Mouse (Mus musculus) testis, adult 2 months (tissue): ENCODE results near the gene Gmcl1.

Experiments
- CTCF ChIP-seq: fragments of 200-500 bp; IDR thresholded peaks from 2 replicates; pipeline ENCODE4 v1.5.1; 2012; ENCODE audit warnings: low read depth, mild to moderate bottlenecking, inconsistent platforms, low read length, moderate library complexity; ENCODE audit not compliant: control insufficient read depth, insufficient read depth, insufficient replicate concordance
- POLR2A ChIP-seq: fragments of 200-500 bp; IDR thresholded peaks from 2 replicates; pipeline ENCODE4 v1.6.1; 2012; ENCODE audit warnings: low read depth, mild to moderate bottlenecking, inconsistent platforms, low read length, moderate library complexity; ENCODE audit not compliant: control insufficient read depth

DNA sequence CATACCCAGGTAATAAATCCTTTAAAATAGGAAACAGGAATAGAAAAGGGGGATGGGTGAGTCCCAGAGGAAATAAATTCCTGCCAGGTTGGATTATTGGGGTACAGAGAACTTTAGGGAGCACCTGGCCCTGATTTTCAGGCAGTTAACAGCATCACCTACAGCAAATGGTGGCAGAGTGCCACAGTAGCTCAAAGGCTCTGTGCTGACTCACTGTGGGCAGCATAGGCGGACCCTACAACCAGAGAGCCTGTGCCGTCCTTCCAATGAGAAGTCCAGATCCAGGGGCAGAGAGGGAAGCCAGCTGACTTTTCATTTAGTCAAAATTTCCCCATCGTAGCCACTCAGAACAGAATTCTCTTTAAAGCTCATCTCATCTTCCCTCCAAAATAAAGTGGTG lies 44.0 kb upstream of the Gmcl1 start:
- no peak for TF ChIP-seq CTCF
- no peak for TF ChIP-seq POLR2A
